Mouse (Mus musculus): ENCODE results near the gene Gm2026.
"Not testable (repeated sequence)": the region's sequence is repeated elsewhere in the genome, so short reads cannot be mapped to it uniquely, and the experiment has no call there.

- TF ChIP-seq CTCF, POLR2A (IDR thresholded peaks at IDR 0.05; ENCODE audit: extremely low read depth, insufficient read depth, low read length): not testable (repeated sequence)
These were observed 34.1 kb upstream of the Gm2026 start, which contains the start of gene Zfp966 for GRCm38 (mm10) chr2:175931000-175931399.
